Mouse (Mus musculus): ENCODE measurements around the gene Ctnna3. TPM values are rescaled to one million over a fixed set of nuclear protein-coding genes. Genes with fewer than 3 reads are reported as not detected.
"Not testable (repeated sequence)": the region's sequence is repeated elsewhere in the genome, so short reads cannot be mapped to it uniquely, and the experiment has no call there.

The Ctnna3 gene
- polyA plus RNA-seq, 1 experiment from 2014 or later: not detected

DNA sequence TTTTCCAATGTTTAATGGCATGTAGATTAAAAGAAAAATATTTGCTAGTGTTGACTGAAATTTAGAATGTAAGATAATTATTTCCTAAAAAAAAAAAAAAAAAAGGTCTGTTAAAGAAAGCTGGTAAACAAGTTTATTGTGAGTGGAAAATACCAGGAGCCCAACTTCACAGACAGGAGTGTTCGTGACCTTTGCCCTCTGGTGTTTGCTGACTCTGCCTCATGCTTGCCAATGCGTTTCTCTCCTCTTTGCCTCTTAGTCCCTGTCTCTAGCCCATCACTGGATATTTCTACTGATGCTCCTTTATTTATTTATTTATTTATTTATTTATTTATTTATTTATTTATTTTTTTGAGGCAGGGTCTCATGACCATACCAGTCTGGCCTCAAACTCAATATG, 26.3 kb upstream of the Ctnna3 start:
- no peaks in the 10 kb centered on the region for H3K27me3 ChIP-seq
- no peak for TF ChIP-seq CTCF (IDR thresholded peaks at IDR 0.05)
- POLR2A ChIA-PET: no interaction called here
- DNase-seq (ENCODE audit: low read depth, low spot score) (no peak), ATAC-seq (no peak)
- CTCF ChIA-PET: no interaction called here
- in situ Hi-C loops (cut with MboI; ENCODE audit: low pct_unique_long_range_greater_than_20kb): no loop called here

DNA sequence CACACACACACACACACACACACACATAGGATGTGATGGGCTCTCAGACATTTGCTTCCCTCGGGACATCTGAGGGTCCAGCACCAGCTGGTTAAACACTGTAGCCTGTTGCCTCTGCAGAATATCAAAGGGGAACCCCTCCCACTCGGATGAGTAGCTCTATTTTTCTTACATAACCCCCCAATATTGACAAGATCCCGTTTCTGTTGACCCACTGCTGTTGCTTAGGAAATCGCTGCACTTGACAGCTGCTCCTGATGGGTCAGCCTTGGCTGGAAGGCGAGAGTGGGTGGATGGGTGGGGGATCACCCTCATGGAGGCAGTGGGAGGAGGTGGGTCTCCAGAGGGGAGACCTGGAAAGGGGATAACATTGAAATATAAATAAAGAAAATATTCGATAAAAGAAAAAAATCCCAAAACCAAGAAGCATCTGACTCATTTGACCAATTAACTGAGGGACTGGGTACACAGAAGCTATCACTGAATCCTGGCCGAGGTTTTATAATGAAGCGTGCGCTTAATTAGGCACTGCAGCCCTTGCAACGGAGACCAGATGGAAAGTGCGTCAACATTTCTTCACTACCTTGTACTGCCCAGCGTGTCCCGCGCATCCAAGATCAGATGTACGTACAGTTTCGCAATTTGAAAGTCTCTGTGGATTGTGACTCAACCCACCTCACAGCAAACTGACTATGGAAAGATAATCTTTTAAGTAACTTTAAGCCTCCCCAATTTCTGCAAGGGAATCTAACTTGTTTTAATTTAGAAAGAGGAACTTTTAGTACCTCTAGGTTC, 19.5 kb upstream of the Ctnna3 start:
- no peak for TF ChIP-seq CTCF (IDR thresholded peaks at IDR 0.05)
- ATAC-seq (no peak), DNase-seq (ENCODE audit: low read depth, low spot score) (no peak)
- POLR2A ChIA-PET: no interaction called here
- CTCF ChIA-PET: no interaction called here
- H3K27me3 ChIP-seq: no peaks in the 10 kb centered on the region
- in situ Hi-C loops (cut with MboI; ENCODE audit: low pct_unique_long_range_greater_than_20kb): no loop called here

DNA sequence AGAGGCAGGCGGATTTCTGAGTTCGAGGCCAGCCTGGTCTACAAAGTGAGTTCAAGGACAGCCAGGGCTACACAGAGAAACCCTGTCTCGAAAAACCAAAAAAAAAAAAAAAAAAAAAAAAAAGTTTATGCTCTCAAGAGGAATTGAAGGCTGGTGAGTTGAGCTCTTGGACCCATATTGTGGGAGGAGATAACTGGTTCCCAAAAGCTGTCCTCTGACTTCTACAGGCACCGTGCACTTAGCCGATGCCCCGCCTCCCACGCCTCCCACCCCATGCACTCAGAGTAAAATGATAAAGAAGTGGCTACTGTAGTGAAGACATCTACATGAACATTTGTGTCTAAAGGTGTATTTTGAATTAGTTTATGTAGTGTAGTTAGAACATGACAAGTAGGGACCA, 18.2 kb upstream of the Ctnna3 start:
- POLR2A ChIA-PET: interaction anchor here (0.6 kb wide), 1 partner anchor 403 kb away, joined by 6 read pairs; no protein-coding TSS in a partner anchor
- ATAC-seq; DNase-seq (ENCODE audit: low read depth, low spot score); CTCF ChIA-PET; H3K27me3 ChIP-seq; in situ Hi-C loops (cut with MboI; ENCODE audit: low pct_unique_long_range_greater_than_20kb): not testable (repeated sequence)

DNA sequence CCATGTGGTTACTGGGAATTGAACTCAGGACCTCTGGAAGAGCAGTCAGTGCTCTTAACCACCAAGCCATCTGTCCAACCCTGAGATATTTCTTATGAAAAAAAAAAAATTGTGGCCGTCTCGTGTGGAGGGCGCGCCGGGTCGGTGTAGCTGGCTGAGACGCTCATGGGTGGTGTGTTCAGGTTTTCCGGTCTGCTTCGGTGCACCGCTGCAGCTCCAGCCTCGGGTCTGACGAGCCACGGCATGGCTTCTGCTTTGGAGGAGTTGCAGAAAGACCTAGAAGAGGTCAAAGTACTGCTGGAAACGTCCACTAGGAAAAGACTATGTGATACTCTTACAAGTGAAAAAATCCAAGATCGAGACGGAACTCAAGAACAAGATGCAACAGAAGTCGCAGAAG, 17.1 kb upstream of the Ctnna3 start:
- CTCF ChIA-PET: no interaction called here

DNA sequence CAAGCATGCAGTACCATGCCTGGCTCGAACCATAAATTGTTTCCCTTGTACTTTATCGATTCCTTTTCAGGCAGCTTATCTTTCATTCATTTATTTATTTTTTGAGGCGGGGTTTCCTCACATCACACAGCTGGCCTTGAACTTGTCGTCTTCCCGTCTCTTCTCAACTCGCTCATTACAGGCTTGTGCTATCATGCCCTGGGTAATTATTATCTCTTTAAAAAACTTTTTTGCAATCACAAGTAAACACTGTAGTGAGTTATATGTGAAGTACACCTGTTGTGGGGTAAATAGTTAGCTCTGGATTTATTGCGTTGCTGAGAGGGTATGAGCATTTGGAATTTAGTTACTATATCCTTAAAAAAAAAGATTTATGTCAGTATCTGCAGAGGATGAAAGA, 14.6 kb upstream of the Ctnna3 start:
- ATAC-seq (no peak), DNase-seq (ENCODE audit: low read depth, low spot score) (no peak)
- POLR2A ChIA-PET: interaction anchor here (0.6 to 0.7 kb wide), 3 partner anchors 66 to 155 kb away, joined by 4 to 6 read pairs (median 5); no protein-coding TSS in a partner anchor
- H3K27me3 ChIP-seq: no peaks in the 10 kb centered on the region
- no peak for TF ChIP-seq CTCF (IDR thresholded peaks at IDR 0.05)
- in situ Hi-C loops (cut with MboI; ENCODE audit: low pct_unique_long_range_greater_than_20kb): no loop called here
- CTCF ChIA-PET: interaction anchor here (1.1 to 1.6 kb wide), 2 partner anchors 9 to 28 kb away, joined by 3 to 4 read pairs; no protein-coding TSS in a partner anchor

More for the DNA sequence above, 17.1 kb upstream of the Ctnna3 start:
- H3K27me3 ChIP-seq: no peaks in the 10 kb centered on the region
- POLR2A ChIA-PET: interaction anchor here (0.6 kb wide), 1 partner anchor 315 kb away, joined by 3 read pairs; no protein-coding TSS in a partner anchor
- DNase-seq (ENCODE audit: low read depth, low spot score) (no peak), ATAC-seq (no peak)
- in situ Hi-C loops (cut with MboI; ENCODE audit: low pct_unique_long_range_greater_than_20kb): no loop called here
- no peak for TF ChIP-seq CTCF (IDR thresholded peaks at IDR 0.05)

DNA sequence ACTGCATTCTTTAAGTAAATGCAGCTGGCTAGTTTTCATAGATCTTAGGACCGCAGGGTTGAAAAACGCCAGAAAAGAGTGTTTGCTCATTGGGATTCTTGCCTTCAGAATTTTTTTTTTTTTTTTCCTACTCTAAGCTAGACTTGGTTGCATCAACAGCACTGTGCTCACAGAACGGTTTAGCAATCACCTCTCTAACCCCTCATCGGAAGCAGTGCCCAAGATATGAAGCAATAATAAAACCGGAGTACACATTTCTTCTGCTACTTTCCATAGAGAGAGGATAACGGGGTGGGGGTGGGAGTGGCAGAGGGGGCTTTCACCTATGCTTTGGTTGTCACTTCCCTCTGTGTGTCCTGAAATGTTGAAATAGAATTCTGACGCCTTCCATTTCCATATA, 14.0 kb upstream of the Ctnna3 start:
- no peaks in the 10 kb centered on the region for H3K27me3 ChIP-seq
- in situ Hi-C loops (cut with MboI; ENCODE audit: low pct_unique_long_range_greater_than_20kb): no loop called here

DNA sequence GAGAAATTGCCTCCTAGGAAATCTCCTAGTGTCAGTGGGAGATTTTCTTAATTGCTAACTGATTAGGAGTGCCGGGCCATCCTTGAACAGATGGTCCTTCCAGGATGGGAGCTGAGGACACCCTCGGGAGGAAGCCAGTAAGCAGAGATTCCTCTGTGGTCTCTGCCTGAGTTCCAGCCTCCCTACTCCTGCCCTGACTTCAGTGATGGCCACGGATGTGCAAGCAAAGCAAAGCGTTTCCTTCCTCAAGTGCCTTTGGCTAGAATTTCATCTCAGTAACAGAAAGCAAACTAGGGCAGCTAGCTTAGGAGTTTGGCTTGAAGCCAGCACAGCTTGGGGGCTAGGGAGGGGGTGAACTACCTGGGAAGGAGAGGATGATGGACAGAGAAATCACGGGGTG, 12.8 kb upstream of the Ctnna3 start:
- no peaks in the 10 kb centered on the region for H3K27me3 ChIP-seq
- ChIA-PET POLR2A (no interaction called here), CTCF (no interaction called here)
- no peak for DNase-seq (ENCODE audit: low read depth, low spot score)
- no peak for ATAC-seq
- no peak for TF ChIP-seq CTCF (IDR thresholded peaks at IDR 0.05)
- in situ Hi-C loops (cut with MboI; ENCODE audit: low pct_unique_long_range_greater_than_20kb): no loop called here

More for the DNA sequence above, 14.0 kb upstream of the Ctnna3 start:
- no peak for TF ChIP-seq CTCF (IDR thresholded peaks at IDR 0.05)
- DNase-seq (ENCODE audit: low read depth, low spot score) (no peak), ATAC-seq (no peak)
- ChIA-PET POLR2A (interaction anchor here (0.6 to 0.7 kb wide), 3 partner anchors 66 to 156 kb away, joined by 4 to 6 read pairs (median 5); no protein-coding TSS in a partner anchor), CTCF (interaction anchor here (0.6 to 1.6 kb wide), 3 partner anchors 8 to 28 kb away, joined by 3 to 4 read pairs (median 3); no protein-coding TSS in a partner anchor)

DNA sequence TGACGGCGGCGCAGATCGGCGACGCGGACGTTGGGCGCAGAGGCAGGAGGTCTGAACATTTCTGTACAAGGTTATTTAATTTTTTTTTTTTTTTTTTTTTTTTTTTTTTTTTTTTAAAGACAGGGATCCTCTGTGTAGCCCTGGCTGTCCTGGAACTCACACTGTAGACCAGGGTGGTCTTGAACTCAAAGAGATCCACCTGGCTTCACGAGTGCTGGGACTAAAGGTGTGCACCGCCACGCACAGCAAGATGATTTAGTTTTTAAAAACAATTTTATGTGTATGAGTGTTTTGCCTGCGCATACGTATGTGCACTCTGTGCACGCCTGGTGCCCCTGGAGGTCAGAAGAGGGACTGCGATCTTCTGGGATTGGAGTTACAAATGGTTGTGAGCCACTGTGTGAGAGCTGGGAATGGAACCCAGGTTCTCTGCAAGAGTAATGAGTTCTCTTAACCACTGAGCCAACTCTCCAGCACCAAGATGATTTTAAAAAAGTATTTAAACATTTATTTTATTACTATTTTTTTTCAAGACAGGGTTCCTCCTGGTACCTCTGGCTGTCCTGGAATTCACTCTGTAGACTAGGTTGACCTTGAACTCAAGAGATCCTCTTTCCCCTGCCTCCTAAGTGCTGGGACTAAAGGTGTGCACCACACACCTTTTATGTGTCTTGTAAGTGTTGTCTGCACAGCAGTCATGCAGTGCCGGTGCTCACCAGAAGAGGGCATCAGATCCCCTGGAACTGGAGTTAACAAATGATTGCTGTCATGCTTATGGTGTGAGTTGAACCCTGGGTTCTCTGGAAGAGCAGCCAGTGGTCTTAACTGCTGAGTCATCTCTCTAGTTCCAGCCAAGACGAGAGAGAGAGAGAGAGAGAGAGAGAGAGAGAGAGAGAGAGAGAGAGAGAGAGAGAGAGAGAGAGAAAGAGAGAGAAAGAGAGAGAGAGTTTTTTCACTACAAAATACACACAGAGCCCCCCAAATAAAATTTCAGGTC, 7.9 kb upstream of the Ctnna3 start, which contains the start of gene Gm7075:
TSS of gene Gm7075 (minus strand) at position 51 of the 997 bp plus-strand sequence.
- ATAC-seq: peak; percentile 65
- in situ Hi-C loops (cut with MboI; ENCODE audit: low pct_unique_long_range_greater_than_20kb): no loop called here
- no peaks in the 10 kb centered on the region for H3K27me3 ChIP-seq
- TF ChIP-seq CTCF (IDR thresholded peaks at IDR 0.05): peak; percentile 77
- CTCF ChIA-PET: no interaction called here
- DNase-seq (ENCODE audit: low read depth, low spot score): no peak
- POLR2A ChIA-PET: interaction anchor here (0.7 kb wide), 1 partner anchor 35 kb away, joined by 4 read pairs; no protein-coding TSS in a partner anchor

DNA sequence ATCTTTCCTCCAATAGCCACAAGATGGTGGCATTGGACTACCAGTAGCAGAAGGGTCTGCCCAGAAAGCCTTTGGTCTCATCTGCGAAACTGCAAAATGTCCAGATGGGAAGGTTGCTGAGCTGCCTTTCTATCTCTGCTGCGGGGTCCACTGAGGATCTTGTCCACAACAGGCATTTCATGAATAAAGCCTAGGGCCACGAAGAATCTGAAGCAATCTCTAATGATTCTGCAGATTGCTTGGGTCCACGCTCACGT, 7.2 kb upstream of the Ctnna3 start:
- ChIA-PET CTCF (no interaction called here), POLR2A (interaction anchor here (0.7 kb wide), 1 partner anchor 36 kb away, joined by 4 read pairs; no protein-coding TSS in a partner anchor)
- DNase-seq (ENCODE audit: low read depth, low spot score) (no peak), ATAC-seq (no peak)
- in situ Hi-C loops (cut with MboI; ENCODE audit: low pct_unique_long_range_greater_than_20kb): no loop called here
- no peak for TF ChIP-seq CTCF (IDR thresholded peaks at IDR 0.05)
- H3K27me3 ChIP-seq: no peaks in the 10 kb centered on the region

DNA sequence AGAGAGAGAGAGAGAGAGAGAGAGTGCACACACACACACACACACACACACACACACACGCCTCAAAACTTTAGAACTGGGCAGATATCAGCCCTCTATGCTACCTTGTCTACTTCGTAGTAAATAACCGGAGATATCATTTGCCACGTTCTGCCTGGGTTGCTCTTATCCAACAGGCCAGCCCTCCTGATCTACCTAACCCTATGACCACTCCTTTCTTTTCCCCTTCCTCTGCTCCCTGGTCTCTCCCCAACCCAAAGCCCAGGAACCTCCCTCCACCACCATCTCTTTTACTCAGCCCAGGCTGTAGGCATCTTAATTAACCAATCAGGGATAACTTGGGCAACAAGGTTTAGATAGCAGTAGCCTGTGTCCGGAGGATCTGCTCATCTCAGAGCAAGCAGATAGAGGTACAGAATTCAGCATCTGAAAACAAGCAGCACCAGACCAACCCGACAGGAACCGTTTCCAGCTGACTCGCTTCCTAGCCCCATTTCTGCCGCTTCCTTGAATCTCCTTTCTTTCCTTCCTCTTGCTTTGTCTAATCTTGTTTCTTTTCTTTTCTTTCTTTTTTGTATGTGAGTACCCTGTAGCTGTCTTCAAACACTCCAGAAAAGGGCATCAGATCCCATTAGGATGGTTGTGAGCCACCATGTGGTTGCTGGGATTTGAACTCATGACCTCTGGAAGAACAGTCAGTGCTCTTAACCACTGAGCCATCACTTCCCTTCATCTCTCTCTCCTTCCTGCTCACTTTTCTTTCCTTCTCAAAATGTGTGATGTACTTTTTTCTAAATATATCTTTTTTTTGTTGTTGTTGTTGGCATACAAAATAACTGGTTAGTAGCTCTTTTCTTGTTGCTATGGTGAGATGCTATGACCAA, 6.1 kb upstream of the Ctnna3 start:
- no peaks in the 10 kb centered on the region for H3K27me3 ChIP-seq
- TF ChIP-seq CTCF (IDR thresholded peaks at IDR 0.05): no peak
- DNase-seq (ENCODE audit: low read depth, low spot score) (no peak), ATAC-seq (no peak)
- CTCF ChIA-PET: interaction anchor here (0.5 to 1.3 kb wide), 3 partner anchors 8 to 54 kb away, joined by 3 read pairs; no protein-coding TSS in a partner anchor
- in situ Hi-C loops (cut with MboI; ENCODE audit: low pct_unique_long_range_greater_than_20kb): no loop called here
- POLR2A ChIA-PET: no interaction called here
